Mouse (Mus musculus): ENCODE results near the gene Junb.

Junb gene

GRCm38 (mm10) chr8:84944478-84945160 is 33.9 kb downstream of the Junb start:
- peak; percentile 61 for DNase-seq (ENCODE audit: extremely low spot score, low spot score)

- DNase-seq (ENCODE audit: extremely low spot score, low spot score): no peak
These were observed 34.8 kb downstream of the Junb start for GRCm38 (mm10) chr8:84943699-84944098.

- DNase-seq (ENCODE audit: extremely low spot score, low spot score): no peak
These were observed 40.7 kb downstream of the Junb start for GRCm38 (mm10) chr8:84937620-84938485.

- peak; percentile 66 for DNase-seq (ENCODE audit: extremely low spot score, low spot score)
These were observed 41.5 kb downstream of the Junb start, which contains the start of gene Mast1 for GRCm38 (mm10) chr8:84936962-84937546. Gene Mast1, minus strand, starts transcription at chr8:84937359.

- no peak for DNase-seq (ENCODE audit: extremely low spot score, low spot score)
These were observed 42.2 kb downstream of the Junb start for GRCm38 (mm10) chr8:84936041-84936961.

- peak; percentile 37 for DNase-seq (ENCODE audit: extremely low spot score, low spot score)
These were observed 43.0 kb downstream of the Junb start for GRCm38 (mm10) chr8:84935489-84935888.

GRCm38 (mm10) chr8:84934860-84935259 is 43.7 kb downstream of the Junb start:
- DNase-seq (ENCODE audit: extremely low spot score, low spot score): peak; percentile 61

GRCm38 (mm10) chr8:84933767-84934559 is 44.6 kb downstream of the Junb start:
- DNase-seq (ENCODE audit: extremely low spot score, low spot score): no peak

- no peak for DNase-seq (ENCODE audit: extremely low spot score, low spot score)
These were observed 47.9 kb downstream of the Junb start for GRCm38 (mm10) chr8:84930582-84930981.

- peak; percentile 85 for DNase-seq (ENCODE audit: extremely low spot score, low spot score)
These were observed 49.8 kb downstream of the Junb start for GRCm38 (mm10) chr8:84928456-84929306.

GRCm38 (mm10) chr8:84927513-84927912 is 51.0 kb downstream of the Junb start:
- no peak for DNase-seq (ENCODE audit: extremely low spot score, low spot score)

- no peak for DNase-seq (ENCODE audit: extremely low spot score, low spot score)
These were observed 53.0 kb downstream of the Junb start for GRCm38 (mm10) chr8:84925557-84925956.

Measured in neural tube, embryonic 10.5 days (tissue).